Mouse (Mus musculus) stomach, postnatal 0 days (tissue): ENCODE measurements around the gene Myadm.

Experiments used
- CTCF ChIP-seq: IDR thresholded peaks from 2 replicates; pipeline ENCODE4 v1.5.1; 2016; ENCODE audit warnings: antibody characterized with exemption, low read depth, mild to moderate bottlenecking, moderate library complexity
- EP300 ChIP-seq: optimal IDR thresholded peaks from 2 replicates; pipeline ENCODE3; 2016; ENCODE audit warnings: antibody characterized with exemption

GRCm38 (mm10) chr7:3332224-3332615, 43.3 kb downstream of the Myadm start:
- TF ChIP-seq CTCF: no peak
- TF ChIP-seq EP300: no peak
